Mouse (Mus musculus): ENCODE measurements around the gene Cxcr2. TPM values are rescaled to one million over a fixed set of nuclear protein-coding genes. Genes with fewer than 3 reads are reported as not detected.
A peak's percentile ranks its signal among the peaks of the same experiment; 100 is the strongest.

The Cxcr2 gene
- 1.6 and 2.2 TPM in 2 replicates for polyA plus RNA-seq (2015; fragmentation: Nextera tagmentation; extraction: Ambion mirVana)

GRCm38 (mm10) chr1:74153461-74154184 is at the start of gene Cxcr2:
Gene Cxcr2 (plus strand): TSS chr1:74153989.
- Histone ChIP-seq H3K4me3 (replicated peaks) (peak within 1 kb of the TSS; percentile 17; the same call in 1 of the 2 replicates), H3K4me1 (replicated peaks) (peaks cover 13% of the 10 kb centered on the region), H3K4me2 (no peak within 1 kb of the TSS; the same call in 1 of the 2 replicates), H3K36me3 (replicated peaks) (no peaks in the 10 kb centered on the region), H3K27ac (replicated peaks) (no peak within 1 kb of the TSS), H3K27me3 (no peaks in the 10 kb centered on the region), H3K9ac (no peak within 1 kb of the TSS), H3K9me3 (replicated peaks) (no peaks in the 10 kb centered on the region)
- ATAC-seq (ENCODE audit: insufficient read depth), result no peak; the same call in 1 of the 2 replicates
- 23% methylated on average over 8 of the region's 8 CpGs for WGBS (ENCODE audit: insufficient replicate concordance)

- H3K4me2 ChIP-seq, result no peak overlapping the region
- no peaks in the 10 kb centered on the region for H3K36me3 ChIP-seq (replicated peaks)
- H3K4me1 ChIP-seq (replicated peaks), result no peaks in the 10 kb centered on the region
- peaks cover 31% of the 10 kb centered on the region for H3K27me3 ChIP-seq
- 64% methylated on average over 4 of the region's 4 CpGs for WGBS (ENCODE audit: insufficient replicate concordance)
- no peak overlapping the region for H3K4me3 ChIP-seq (replicated peaks)
- H3K9ac ChIP-seq, result no peak overlapping the region
- ATAC-seq (ENCODE audit: insufficient read depth), result no peak
- H3K27ac ChIP-seq (replicated peaks), result no peak overlapping the region
- H3K9me3 ChIP-seq (replicated peaks), result no peaks in the 10 kb centered on the region
Measured at GRCm38 (mm10) chr1:74105660-74106059, 48.1 kb upstream of the Cxcr2 start.

GRCm38 (mm10) chr1:74106214-74106613 is 47.6 kb upstream of the Cxcr2 start:
- Histone ChIP-seq H3K9ac (no peak overlapping the region), H3K4me1 (replicated peaks) (no peaks in the 10 kb centered on the region), H3K27me3 (peaks cover 26% of the 10 kb centered on the region), H3K4me2 (no peak overlapping the region), H3K9me3 (replicated peaks) (no peaks in the 10 kb centered on the region), H3K4me3 (replicated peaks) (no peak overlapping the region), H3K36me3 (replicated peaks) (no peaks in the 10 kb centered on the region), H3K27ac (replicated peaks) (no peak overlapping the region)
- WGBS (ENCODE audit: insufficient replicate concordance), result 51% methylated on average over 6 of the region's 6 CpGs
- ATAC-seq (ENCODE audit: insufficient read depth), result no peak

- no peak overlapping the region for H3K4me3 ChIP-seq (replicated peaks)
- H3K4me1 ChIP-seq (replicated peaks), result no peaks in the 10 kb centered on the region
- H3K27ac ChIP-seq (replicated peaks), result no peak overlapping the region
- no peak for ATAC-seq (ENCODE audit: insufficient read depth)
- H3K4me2 ChIP-seq, result no peak overlapping the region
- H3K27me3 ChIP-seq, result peaks cover 10% of the 10 kb centered on the region; the same call in 1 of the 2 replicates
- no peaks in the 10 kb centered on the region for H3K36me3 ChIP-seq (replicated peaks)
- no peaks in the 10 kb centered on the region for H3K9me3 ChIP-seq (replicated peaks)
- 49% methylated on average over 4 of the region's 5 CpGs for WGBS (ENCODE audit: insufficient replicate concordance)
- no peak overlapping the region for H3K9ac ChIP-seq
Measured at GRCm38 (mm10) chr1:74107931-74108618, 45.7 kb upstream of the Cxcr2 start.

GRCm38 (mm10) chr1:74109670-74110069 is 44.1 kb upstream of the Cxcr2 start:
- Histone ChIP-seq H3K27me3 (peaks cover 3% of the 10 kb centered on the region; the same call in 1 of the 2 replicates), H3K4me3 (replicated peaks) (no peak overlapping the region), H3K4me2 (no peak overlapping the region), H3K36me3 (replicated peaks) (no peaks in the 10 kb centered on the region), H3K27ac (replicated peaks) (no peak overlapping the region), H3K9ac (no peak overlapping the region), H3K4me1 (replicated peaks) (no peaks in the 10 kb centered on the region), H3K9me3 (replicated peaks) (no peaks in the 10 kb centered on the region)
- 39% methylated on average over 2 of the region's 2 CpGs for WGBS (ENCODE audit: insufficient replicate concordance)
- ATAC-seq (ENCODE audit: insufficient read depth), result no peak

GRCm38 (mm10) chr1:74110932-74111695 is 42.7 kb upstream of the Cxcr2 start:
- 43% methylated on average over 8 of the region's 8 CpGs for WGBS (ENCODE audit: insufficient replicate concordance)
- no peak overlapping the region for H3K4me2 ChIP-seq
- no peak overlapping the region for H3K9ac ChIP-seq
- no peaks in the 10 kb centered on the region for H3K4me1 ChIP-seq (replicated peaks)
- H3K36me3 ChIP-seq (replicated peaks), result no peaks in the 10 kb centered on the region
- no peaks in the 10 kb centered on the region for H3K9me3 ChIP-seq (replicated peaks)
- ATAC-seq (ENCODE audit: insufficient read depth), result no peak
- peaks cover 3% of the 10 kb centered on the region; the same call in 1 of the 2 replicates for H3K27me3 ChIP-seq
- no peak overlapping the region for H3K27ac ChIP-seq (replicated peaks)
- no peak overlapping the region for H3K4me3 ChIP-seq (replicated peaks)

GRCm38 (mm10) chr1:74111696-74112030 is 42.1 kb upstream of the Cxcr2 start:
- no peak overlapping the region for H3K9ac ChIP-seq
- WGBS (ENCODE audit: insufficient replicate concordance), result 50% methylated on average over 6 of the region's 6 CpGs
- H3K27ac ChIP-seq (replicated peaks), result no peak overlapping the region
- peaks cover 3% of the 10 kb centered on the region; the same call in 1 of the 2 replicates for H3K27me3 ChIP-seq
- no peak for ATAC-seq (ENCODE audit: insufficient read depth)
- no peaks in the 10 kb centered on the region for H3K9me3 ChIP-seq (replicated peaks)
- no peaks in the 10 kb centered on the region for H3K36me3 ChIP-seq (replicated peaks)
- H3K4me2 ChIP-seq, result no peak overlapping the region
- H3K4me1 ChIP-seq (replicated peaks), result no peaks in the 10 kb centered on the region
- no peak overlapping the region for H3K4me3 ChIP-seq (replicated peaks)

- no peaks in the 10 kb centered on the region for H3K4me1 ChIP-seq (replicated peaks)
- H3K27ac ChIP-seq (replicated peaks), result no peak overlapping the region
- 57% methylated on average over 3 of the region's 3 CpGs for WGBS (ENCODE audit: insufficient replicate concordance)
- no peak for ATAC-seq (ENCODE audit: insufficient read depth)
- no peaks in the 10 kb centered on the region for H3K36me3 ChIP-seq (replicated peaks)
- peaks cover 5% of the 10 kb centered on the region; the same call in 1 of the 2 replicates for H3K27me3 ChIP-seq
- no peak overlapping the region for H3K4me2 ChIP-seq
- no peak overlapping the region for H3K9ac ChIP-seq
- no peak overlapping the region for H3K4me3 ChIP-seq (replicated peaks)
- H3K9me3 ChIP-seq (replicated peaks), result no peaks in the 10 kb centered on the region
Measured at GRCm38 (mm10) chr1:74113071-74113470, 40.7 kb upstream of the Cxcr2 start.

- ATAC-seq (ENCODE audit: insufficient read depth), result no peak
- Histone ChIP-seq H3K36me3 (replicated peaks) (no peaks in the 10 kb centered on the region), H3K4me3 (replicated peaks) (no peak overlapping the region), H3K9ac (no peak overlapping the region), H3K27ac (replicated peaks) (no peak overlapping the region), H3K9me3 (replicated peaks) (no peaks in the 10 kb centered on the region), H3K4me1 (replicated peaks) (no peaks in the 10 kb centered on the region), H3K4me2 (no peak overlapping the region), H3K27me3 (peaks cover 34% of the 10 kb centered on the region)
- WGBS (ENCODE audit: insufficient replicate concordance), result 63% methylated on average over 6 of the region's 6 CpGs
Measured at GRCm38 (mm10) chr1:74117876-74118275, 35.9 kb upstream of the Cxcr2 start.

GRCm38 (mm10) chr1:74119115-74119514 is 34.7 kb upstream of the Cxcr2 start:
- no peaks in the 10 kb centered on the region for H3K9me3 ChIP-seq (replicated peaks)
- no peaks in the 10 kb centered on the region for H3K36me3 ChIP-seq (replicated peaks)
- no peak for ATAC-seq (ENCODE audit: insufficient read depth)
- H3K9ac ChIP-seq, result no peak overlapping the region
- H3K4me2 ChIP-seq, result no peak overlapping the region
- no peak overlapping the region for H3K27ac ChIP-seq (replicated peaks)
- H3K4me3 ChIP-seq (replicated peaks), result no peak overlapping the region
- peaks cover 3% of the 10 kb centered on the region; the same call in 1 of the 2 replicates for H3K4me1 ChIP-seq (replicated peaks)
- 48% methylated on average over 1 of the region's 1 CpGs for WGBS (ENCODE audit: insufficient replicate concordance)
- H3K27me3 ChIP-seq, result peaks cover 47% of the 10 kb centered on the region

- H3K4me1 ChIP-seq (replicated peaks), result peaks cover 9% of the 10 kb centered on the region; the same call in 1 of the 2 replicates
- 38% methylated on average over 7 of the region's 7 CpGs for WGBS (ENCODE audit: insufficient replicate concordance)
- H3K27me3 ChIP-seq, result peaks cover 66% of the 10 kb centered on the region
Measured at GRCm38 (mm10) chr1:74121138-74121537, 32.7 kb upstream of the Cxcr2 start.

More at GRCm38 (mm10) chr1:74121138-74121537, 32.7 kb upstream of the Cxcr2 start:
- ATAC-seq (ENCODE audit: insufficient read depth), result no peak
- Histone ChIP-seq H3K9me3 (replicated peaks) (no peaks in the 10 kb centered on the region), H3K4me2 (no peak overlapping the region), H3K27ac (replicated peaks) (no peak overlapping the region), H3K36me3 (replicated peaks) (no peaks in the 10 kb centered on the region), H3K9ac (no peak overlapping the region), H3K4me3 (replicated peaks) (no peak overlapping the region)
